Mouse (Mus musculus) gastrocnemius, postnatal 36 days (tissue): ENCODE results near the gene Ugt2a1. TPM values are rescaled to one million over a fixed set of nuclear protein-coding genes. Genes with fewer than 3 reads are reported as not detected.

ENCODE experiments used
- total RNA-seq, 2 experiments: library from RNA; stranded (reverse); gene quantifications; 2 replicates each; pipeline ENCODE4 v1.2.3; 2021

Gene Ugt2a1
- total RNA-seq, 2 experiments from 2014 or later = not detected

Other genes starting within 250 kb of the Ugt2a1 start
- not detected for gene Ugt2b37, start 236.1 kb downstream of the Ugt2a1 start, total RNA-seq
- gene Ugt2a3, start 153.7 kb downstream of the Ugt2a1 start, total RNA-seq = not detected
- not detected for gene Ugt2b38, start 66.7 kb downstream of the Ugt2a1 start, total RNA-seq
- gene Ugt2a2, start 8.6 kb downstream of the Ugt2a1 start, total RNA-seq = not detected
- gene Gm43638, start 4.1 kb downstream of the Ugt2a1 start, total RNA-seq = not detected
- gene Sult1b1, start 47.3 kb upstream of the Ugt2a1 start, total RNA-seq = not detected
- gene Sult1d1, start 78.2 kb upstream of the Ugt2a1 start, total RNA-seq = not detected
- gene Sult1e1, start 100.7 kb upstream of the Ugt2a1 start, total RNA-seq = not detected
- not detected for gene Csn1s1, start 175.3 kb upstream of the Ugt2a1 start, total RNA-seq
- gene Csn2, start 208.8 kb upstream of the Ugt2a1 start, total RNA-seq = not detected